Mouse (Mus musculus): ENCODE measurements around the gene Tnrc6a. TPM values are rescaled to one million over a fixed set of nuclear protein-coding genes. Genes with fewer than 3 reads are reported as not detected.

Tnrc6a gene
- polyA plus RNA-seq, 1 experiment = 15.8 TPM

- TF ChIP-seq MYOD1 (IDR thresholded peaks at IDR 0.05; ENCODE audit: control insufficient read depth, insufficient read length, low read depth) (no peak), USF1 (IDR thresholded peaks at IDR 0.05; ENCODE audit: low read depth) (no peak), MYOG (IDR thresholded peaks at IDR 0.05; ENCODE audit: control insufficient read depth, extremely low read depth, insufficient read length) (no peak), CTCF (IDR thresholded peaks at IDR 0.05; ENCODE audit: control insufficient read depth, insufficient read depth, insufficient read length) (no peak), FOSL1 (IDR thresholded peaks at IDR 0.05; ENCODE audit: insufficient read depth, low read length, poor library complexity, severe bottlenecking) (no peak), MAX (IDR thresholded peaks at IDR 0.05) (no peak), CEBPB (IDR thresholded peaks at IDR 0.05; ENCODE audit: low read depth) (no peak)
- Histone ChIP-seq H3K79me2 (ENCODE audit: control insufficient read depth, insufficient read depth) (no peaks in the 10 kb centered on the region), H3K79me3 (ENCODE audit: low read depth) (no peaks in the 10 kb centered on the region), H3K27me3 (ENCODE audit: control insufficient read depth, insufficient read depth, insufficient read length) (no peaks in the 10 kb centered on the region), H3K36me3 (ENCODE audit: control insufficient read depth, insufficient read depth) (no peaks in the 10 kb centered on the region), H3K4me3 (ENCODE audit: insufficient read depth, poor library complexity, severe bottlenecking) (no peak overlapping the region), H3ac (ENCODE audit: control insufficient read depth, insufficient read length, low read depth) (no peak overlapping the region)
Measured at GRCm38 (mm10) chr7:123117209-123117608, 6.5 kb upstream of the Tnrc6a start.

- peaks cover 8% of the 10 kb centered on the region for H3K79me3 ChIP-seq (ENCODE audit: low read depth)
- no peak overlapping the region for H3K4me3 ChIP-seq (ENCODE audit: insufficient read depth, poor library complexity, severe bottlenecking)
- H3K79me2 ChIP-seq (ENCODE audit: control insufficient read depth, insufficient read depth) = peaks cover 18% of the 10 kb centered on the region
- no peaks in the 10 kb centered on the region for H3K36me3 ChIP-seq (ENCODE audit: control insufficient read depth, insufficient read depth)
- H3K27me3 ChIP-seq (ENCODE audit: control insufficient read depth, insufficient read depth, insufficient read length) = no peaks in the 10 kb centered on the region
- no peak for TF ChIP-seq CTCF (IDR thresholded peaks at IDR 0.05; ENCODE audit: control insufficient read depth, insufficient read depth, insufficient read length)
- peak; percentile 69 for TF ChIP-seq FOSL1 (IDR thresholded peaks at IDR 0.05; ENCODE audit: insufficient read depth, low read length, poor library complexity, severe bottlenecking)
- no peak for TF ChIP-seq MYOD1 (IDR thresholded peaks at IDR 0.05; ENCODE audit: control insufficient read depth, insufficient read length, low read depth)
- no peak for TF ChIP-seq USF1 (IDR thresholded peaks at IDR 0.05; ENCODE audit: low read depth)
- TF ChIP-seq MYOG (IDR thresholded peaks at IDR 0.05; ENCODE audit: control insufficient read depth, extremely low read depth, insufficient read length) = no peak
- TF ChIP-seq MAX (IDR thresholded peaks at IDR 0.05) = no peak
- peak; percentile 91 for TF ChIP-seq CEBPB (IDR thresholded peaks at IDR 0.05; ENCODE audit: low read depth)
- peak overlapping the region; percentile 4 for H3ac ChIP-seq (ENCODE audit: control insufficient read depth, insufficient read length, low read depth)
Measured at GRCm38 (mm10) chr7:123120516-123120915, 3.2 kb upstream of the Tnrc6a start.

GRCm38 (mm10) chr7:123124299-123124716, 623 bp downstream of the Tnrc6a start:
- no peak for TF ChIP-seq MYOG (IDR thresholded peaks at IDR 0.05; ENCODE audit: control insufficient read depth, extremely low read depth, insufficient read length)
- no peak for TF ChIP-seq USF1 (IDR thresholded peaks at IDR 0.05; ENCODE audit: low read depth)
- no peak for TF ChIP-seq FOSL1 (IDR thresholded peaks at IDR 0.05; ENCODE audit: insufficient read depth, low read length, poor library complexity, severe bottlenecking)
- no peak for TF ChIP-seq CTCF (IDR thresholded peaks at IDR 0.05; ENCODE audit: control insufficient read depth, insufficient read depth, insufficient read length)
- TF ChIP-seq CEBPB (IDR thresholded peaks at IDR 0.05; ENCODE audit: low read depth) = no peak
- TF ChIP-seq MYOD1 (IDR thresholded peaks at IDR 0.05; ENCODE audit: control insufficient read depth, insufficient read length, low read depth) = no peak
- peaks cover 45% of the 10 kb centered on the region for H3K79me3 ChIP-seq (ENCODE audit: low read depth)

DNA sequence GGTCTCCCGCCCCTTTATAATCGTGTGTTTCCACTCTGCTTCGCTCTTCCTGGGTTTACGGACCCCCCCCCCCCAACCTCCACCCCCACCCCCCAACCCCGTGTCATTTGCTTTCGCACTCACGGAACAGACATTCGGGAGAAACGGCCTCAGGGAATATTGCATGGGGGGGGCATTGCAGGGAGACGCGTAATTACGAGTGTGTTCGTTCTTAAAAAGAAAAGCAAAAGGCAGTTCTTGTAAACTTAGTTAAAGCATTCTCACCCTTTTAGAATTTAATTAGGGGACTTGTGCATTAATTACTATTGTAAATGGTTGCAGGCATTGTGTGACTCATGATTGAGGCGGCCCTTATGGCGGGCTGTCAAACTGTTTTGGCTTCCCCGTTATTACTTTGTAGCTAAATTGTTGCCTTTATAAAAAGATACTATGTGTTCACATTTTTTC, 1.1 kb downstream of the Tnrc6a start:
- TF ChIP-seq USF1 (IDR thresholded peaks at IDR 0.05; ENCODE audit: low read depth) = no peak
- TF ChIP-seq MYOD1 (IDR thresholded peaks at IDR 0.05; ENCODE audit: control insufficient read depth, insufficient read length, low read depth) = no peak
- no peak for TF ChIP-seq CTCF (IDR thresholded peaks at IDR 0.05; ENCODE audit: control insufficient read depth, insufficient read depth, insufficient read length)
- TF ChIP-seq CEBPB (IDR thresholded peaks at IDR 0.05; ENCODE audit: low read depth) = no peak
- TF ChIP-seq MYOG (IDR thresholded peaks at IDR 0.05; ENCODE audit: control insufficient read depth, extremely low read depth, insufficient read length) = no peak
- no peak for TF ChIP-seq MAX (IDR thresholded peaks at IDR 0.05)
- no peak for TF ChIP-seq FOSL1 (IDR thresholded peaks at IDR 0.05; ENCODE audit: insufficient read depth, low read length, poor library complexity, severe bottlenecking)

More at GRCm38 (mm10) chr7:123124299-123124716, 623 bp downstream of the Tnrc6a start:
- H3K4me3 ChIP-seq (ENCODE audit: insufficient read depth, poor library complexity, severe bottlenecking) = peak overlapping the region; percentile 80
- H3K27me3 ChIP-seq (ENCODE audit: control insufficient read depth, insufficient read depth, insufficient read length) = no peaks in the 10 kb centered on the region
- peaks cover 34% of the 10 kb centered on the region for H3K36me3 ChIP-seq (ENCODE audit: control insufficient read depth, insufficient read depth)
- peaks cover 56% of the 10 kb centered on the region for H3K79me2 ChIP-seq (ENCODE audit: control insufficient read depth, insufficient read depth)
- H3ac ChIP-seq (ENCODE audit: control insufficient read depth, insufficient read length, low read depth) = peak overlapping the region; percentile 75

DNA sequence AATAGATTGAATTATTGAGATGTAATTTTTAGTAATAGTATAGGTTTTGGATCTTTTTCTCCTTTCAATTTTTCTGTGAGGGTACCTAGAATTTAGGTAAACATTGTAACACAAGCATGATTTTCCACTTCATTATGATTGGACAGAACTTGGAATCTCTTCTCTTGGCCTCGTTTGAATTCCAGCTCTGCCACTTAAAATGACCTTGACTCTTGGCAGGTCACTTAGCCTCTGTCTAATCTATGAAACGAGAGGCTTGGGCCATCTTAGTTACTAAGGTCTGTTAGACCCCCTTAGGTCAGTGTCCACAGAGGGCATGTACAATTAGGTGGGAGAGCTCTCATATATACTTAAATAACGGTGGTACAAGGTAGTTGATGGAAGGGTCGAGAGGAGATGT, 2.4 kb downstream of the Tnrc6a start:
- Histone ChIP-seq H3K79me3 (ENCODE audit: low read depth) (peaks cover 61% of the 10 kb centered on the region), H3ac (ENCODE audit: control insufficient read depth, insufficient read length, low read depth) (no peak overlapping the region), H3K4me3 (ENCODE audit: insufficient read depth, poor library complexity, severe bottlenecking) (no peak overlapping the region), H3K36me3 (ENCODE audit: control insufficient read depth, insufficient read depth) (peaks cover 37% of the 10 kb centered on the region), H3K79me2 (ENCODE audit: control insufficient read depth, insufficient read depth) (peaks cover 73% of the 10 kb centered on the region), H3K27me3 (ENCODE audit: control insufficient read depth, insufficient read depth, insufficient read length) (no peaks in the 10 kb centered on the region)
- TF ChIP-seq USF1 (IDR thresholded peaks at IDR 0.05; ENCODE audit: low read depth) (no peak), CTCF (IDR thresholded peaks at IDR 0.05; ENCODE audit: control insufficient read depth, insufficient read depth, insufficient read length) (no peak), FOSL1 (IDR thresholded peaks at IDR 0.05; ENCODE audit: insufficient read depth, low read length, poor library complexity, severe bottlenecking) (no peak), MYOD1 (IDR thresholded peaks at IDR 0.05; ENCODE audit: control insufficient read depth, insufficient read length, low read depth) (no peak), MAX (IDR thresholded peaks at IDR 0.05) (no peak), MYOG (IDR thresholded peaks at IDR 0.05; ENCODE audit: control insufficient read depth, extremely low read depth, insufficient read length) (no peak), CEBPB (IDR thresholded peaks at IDR 0.05; ENCODE audit: low read depth) (no peak)

More for the DNA sequence above, 1.1 kb downstream of the Tnrc6a start:
- Histone ChIP-seq H3ac (ENCODE audit: control insufficient read depth, insufficient read length, low read depth) (no peak overlapping the region), H3K27me3 (ENCODE audit: control insufficient read depth, insufficient read depth, insufficient read length) (no peaks in the 10 kb centered on the region), H3K36me3 (ENCODE audit: control insufficient read depth, insufficient read depth) (peaks cover 37% of the 10 kb centered on the region), H3K4me3 (ENCODE audit: insufficient read depth, poor library complexity, severe bottlenecking) (peak overlapping the region; percentile 80), H3K79me3 (ENCODE audit: low read depth) (peaks cover 50% of the 10 kb centered on the region), H3K79me2 (ENCODE audit: control insufficient read depth, insufficient read depth) (peaks cover 60% of the 10 kb centered on the region)

All from C2C12 (cell line).